Mouse (Mus musculus) G1E (cell line): ENCODE data around the gene Rere.

Experiments
- CTCF ChIP-seq: IDR thresholded peaks from 2 replicates; pipeline ENCODE4 v1.5.1; 2012; ENCODE audit warnings: low read depth, low read length, inconsistent platforms, mixed read lengths
- TAL1 ChIP-seq: conservative IDR thresholded peaks from 2 replicates; pipeline ENCODE4 v1.6.1; 2012; ENCODE audit warnings: low read depth, low read length, inconsistent platforms, mixed read lengths

GRCm38 (mm10) chr4:150379313-150379712 lies 97.9 kb downstream of the Rere start:
- TF ChIP-seq TAL1 (no peak), CTCF (no peak)
